Mouse (Mus musculus) heart, postnatal 10 days (tissue): ENCODE measurements around the gene Zbtb17. TPM values are rescaled to one million over a fixed set of nuclear protein-coding genes. Genes with fewer than 3 reads are reported as not detected.

Experiments
- DNase-seq, 2 experiments: peaks; one replicate each; pipeline ENCODE4 v3.0.0; 2021
- intact Hi-C: fragments of 180-260 bp; cut with DNase I; formaldehyde crosslinking; loops from one replicate; pipeline ENCODE4 v1.15.1; 2025
- total RNA-seq, 2 experiments: library from RNA; stranded (reverse); gene quantifications; 2 replicates each; pipeline ENCODE4 v1.2.3; 2021

Gene Zbtb17
- total RNA-seq, 2 experiments from 2014 or later = 18.0 to 21.9 TPM

GRCm38 (mm10) chr4:141456193-141456938, 11.9 kb downstream of the Zbtb17 start:
- no peak for DNase-seq
- intact Hi-C loops = no loop called here

GRCm38 (mm10) chr4:141458236-141458635, 13.8 kb downstream of the Zbtb17 start:
- DNase-seq = peak; percentile 51 to 60
- intact Hi-C loops = no loop called here

- DNase-seq = no peak
- intact Hi-C loops = no loop called here
Measured at GRCm38 (mm10) chr4:141458888-141459287, 14.4 kb downstream of the Zbtb17 start.

- intact Hi-C loops = no loop called here
- no peak for DNase-seq
Measured at GRCm38 (mm10) chr4:141459766-141460165, 15.3 kb downstream of the Zbtb17 start.

- intact Hi-C loops = no loop called here
Measured at GRCm38 (mm10) chr4:141460481-141460880, 16.0 kb downstream of the Zbtb17 start.

GRCm38 (mm10) chr4:141461088-141461487, 16.6 kb downstream of the Zbtb17 start:
- intact Hi-C loops = no loop called here
- DNase-seq = no peak

More at GRCm38 (mm10) chr4:141460481-141460880, 16.0 kb downstream of the Zbtb17 start:
- DNase-seq = no peak

GRCm38 (mm10) chr4:141461576-141461975, 17.1 kb downstream of the Zbtb17 start:
- DNase-seq = no peak
- intact Hi-C loops = no loop called here

- no peak for DNase-seq
- intact Hi-C loops = no loop called here
Measured at GRCm38 (mm10) chr4:141463472-141463871, 19.0 kb downstream of the Zbtb17 start.

- DNase-seq = no peak
- intact Hi-C loops = no loop called here
Measured at GRCm38 (mm10) chr4:141464722-141465121, 20.3 kb downstream of the Zbtb17 start.

- intact Hi-C loops = no loop called here
- DNase-seq = no peak
Measured at GRCm38 (mm10) chr4:141465512-141466288, 21.2 kb downstream of the Zbtb17 start.

- intact Hi-C loops = no loop called here
- no peak for DNase-seq
Measured at GRCm38 (mm10) chr4:141466289-141466795, 21.9 kb downstream of the Zbtb17 start.

- intact Hi-C loops = no loop called here
- DNase-seq = no peak
Measured at GRCm38 (mm10) chr4:141466844-141467580, 22.6 kb downstream of the Zbtb17 start.

GRCm38 (mm10) chr4:141467581-141467927, 23.1 kb downstream of the Zbtb17 start:
- intact Hi-C loops = no loop called here
- no peak for DNase-seq

GRCm38 (mm10) chr4:141468576-141468975, 24.1 kb downstream of the Zbtb17 start:
- DNase-seq = peak in 1 of 2 experiments; percentile 40
- intact Hi-C loops = no loop called here

GRCm38 (mm10) chr4:141469343-141469742, 24.9 kb downstream of the Zbtb17 start:
- no peak for DNase-seq
- intact Hi-C loops = no loop called here

- intact Hi-C loops = no loop called here
- DNase-seq = no peak
Measured at GRCm38 (mm10) chr4:141471491-141471890, 27.0 kb downstream of the Zbtb17 start.

GRCm38 (mm10) chr4:141472641-141473321, 28.3 kb downstream of the Zbtb17 start:
- intact Hi-C loops = no loop called here
- no peak for DNase-seq

GRCm38 (mm10) chr4:141474431-141474830, 30.0 kb downstream of the Zbtb17 start:
- intact Hi-C loops = no loop called here
- DNase-seq = peak in 1 of 2 experiments; percentile 24

- intact Hi-C loops = no loop called here
- peak; percentile 60 to 69 for DNase-seq
Measured at GRCm38 (mm10) chr4:141477681-141478102, 33.2 kb downstream of the Zbtb17 start.

GRCm38 (mm10) chr4:141478225-141478624, 33.8 kb downstream of the Zbtb17 start:
- DNase-seq = no peak
- intact Hi-C loops = no loop called here
